In the genomic region with DNA sequence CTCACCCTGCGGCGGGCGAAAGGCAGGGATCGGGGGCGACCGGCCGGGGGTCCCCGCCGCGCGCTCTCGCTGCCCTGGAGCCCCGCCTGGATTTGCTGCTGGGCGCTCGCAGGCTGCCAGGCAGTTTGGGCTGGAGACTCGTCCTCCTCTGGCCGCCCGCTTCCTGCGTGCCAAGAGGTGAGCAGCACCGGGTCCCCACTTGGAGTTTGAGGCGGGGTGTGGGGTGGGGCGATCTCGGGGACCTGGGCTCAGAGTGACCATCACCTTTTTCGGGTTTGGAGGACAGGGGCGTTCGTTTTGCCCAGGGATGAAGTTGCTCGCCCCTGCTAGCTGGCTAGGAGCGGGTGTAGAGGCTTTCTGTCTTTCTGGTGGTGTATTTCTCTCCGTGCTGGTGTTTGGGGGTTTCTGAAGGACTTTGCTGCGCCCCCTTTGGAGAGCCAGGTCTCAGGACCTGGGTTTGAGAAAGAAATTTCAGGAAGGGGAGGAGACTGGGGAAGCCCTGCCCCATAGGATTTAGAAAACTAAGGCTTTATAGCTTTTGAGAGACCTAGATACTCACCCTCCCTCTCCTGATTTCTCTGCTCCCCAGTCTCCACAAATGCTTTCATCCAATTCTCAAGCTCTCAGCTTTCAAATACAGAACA, we compare ENCODE assay signal across 9 mouse cellular contexts. TPM values are rescaled to one million over a fixed set of nuclear protein-coding genes. Genes with fewer than 3 reads are reported as not detected.
A peak's percentile ranks its signal among the peaks of the same experiment; 100 is the strongest.
DNase-seq lines count a peak whose midpoint lies in the region; ATAC-seq and TF ChIP-seq lines count a peak whose summit lies in the region.
"Had no signal": no experiment of that assay in that cellular context is flagged by ENCODE, and none has a peak within 500 bp of the region (broad histone marks: within the 10 kb centered on the region; RNA-seq: fewer than 3 reads in every experiment).

No protein-coding gene starts in this region.

- no peak for DNase-seq in frontal cortex, postnatal 25 days (ENCODE audit: low spot score in 2 of 2)
- peak; percentile 3 for DNase-seq in thymus, adult 2 months
- DNase-seq in thymus, postnatal 10 days (ENCODE audit: low spot score in 2 of 2), result no peak
- DNase-seq in hindbrain, embryonic 11.5 days (ENCODE audit: low spot score), result peak; percentile 48
- DNase-seq in Muller cell, postnatal 12 days (ENCODE audit: inconsistent ontology term), result no peak
- no peak for DNase-seq in layer of hippocampus, postnatal 25 days (ENCODE audit: extremely low spot score in 1 of 2, low spot score in 1 of 2)

- peak overlapping the region; percentile 45 for H3K4me3 ChIP-seq in thymus, adult 2 months (ENCODE audit: control insufficient read depth, insufficient read depth, low read length)
- H3K4me3 ChIP-seq in hindbrain, embryonic 11.5 days (ENCODE audit: low read depth, low read length), result peak overlapping the region; percentile 55

- TF ChIP-seq POLR2A in thymus, adult 2 months (IDR thresholded peaks at IDR 0.05; ENCODE audit: control insufficient read depth, extremely low read depth, insufficient read depth, low read length, poor library complexity), result no peak

- no peaks in the 10 kb centered on the region for H3K9me3 ChIP-seq in hindbrain, embryonic 11.5 days (ENCODE audit: control insufficient read depth, low read length)
- H3K9me3 ChIP-seq: G1E had no signal

- no peaks in the 10 kb centered on the region for H3K36me3 ChIP-seq in thymus, adult 2 months (ENCODE audit: control insufficient read depth, insufficient read depth, low read length)
- H3K36me3 ChIP-seq in hindbrain, embryonic 11.5 days (ENCODE audit: control insufficient read depth, insufficient read depth, low read length), result no peaks in the 10 kb centered on the region
- H3K36me3 ChIP-seq: G1E had no signal

- no peaks in the 10 kb centered on the region; the same call in 1 of the 2 replicates for H3K27me3 ChIP-seq in thymus, adult 2 months (ENCODE audit: control insufficient read depth, insufficient read depth, low read length)
- no peaks in the 10 kb centered on the region for H3K27me3 ChIP-seq in hindbrain, embryonic 11.5 days (ENCODE audit: control insufficient read depth, insufficient read depth, low read length)

- H3K27ac ChIP-seq in thymus, adult 2 months (ENCODE audit: control insufficient read depth, insufficient read depth, low read length), result no peak overlapping the region
- peak overlapping the region; percentile 78 for H3K27ac ChIP-seq in hindbrain, embryonic 11.5 days (ENCODE audit: low read depth, low read length)

- 0 out of 2 replicates have a peak, but pooled peaks cover 2% of the 10 kb centered on the region for H3K4me1 ChIP-seq in thymus, adult 2 months (replicated peaks; ENCODE audit: control insufficient read depth, insufficient read depth, low read length)
- H3K4me1 ChIP-seq in hindbrain, embryonic 11.5 days (replicated peaks; ENCODE audit: control insufficient read depth, insufficient read depth, low read length), result no peaks in the 10 kb centered on the region

- 2% methylated on average over 30 of the region's 30 CpGs for WGBS in thymus, adult 2 months
- 1% methylated on average over 28 of the region's 30 CpGs for WGBS in hindbrain, embryonic 11.5 days

- TF ChIP-seq CTCF in thymus, adult 2 months (IDR thresholded peaks at IDR 0.05; ENCODE audit: borderline replicate concordance, control insufficient read depth, extremely low read depth, insufficient read depth, low read length, poor library complexity), result no peak

- peak overlapping the region; percentile 80 for H3K9ac ChIP-seq in hindbrain, embryonic 11.5 days (ENCODE audit: low read depth, low read length)

- peak; percentile 67 for ATAC-seq in frontal cortex, adult (ENCODE audit: low TSS enrichment)
- ATAC-seq in hindbrain, embryonic 11.5 days (ENCODE audit: low FRiP score), result peak; percentile 86
- ATAC-seq in megakaryocyte, adult 5-6 weeks (ENCODE audit: poor library complexity, severe bottlenecking), result peak; percentile 20; the same call in 1 of the 2 replicates

- peak overlapping the region; percentile 71 for H3K4me2 ChIP-seq in hindbrain, embryonic 11.5 days (replicated peaks; ENCODE audit: low read depth, low read length)

RNA-seq across cellular contexts. Expression of a gene that starts 0.5 kb away (rescaled TPM):
- polyA plus RNA-seq in thymus, adult 2 months (2012; rRNA removed), result 0.22 and 0.35 TPM in 2 replicates
- 10.1 and 12.4 TPM in 2 replicates for polyA plus RNA-seq in hindbrain, embryonic 11.5 days (2014; fragmentation: Nextera tagmentation; extraction: Ambion mirVana)
- total RNA-seq in megakaryocyte, adult 5-6 weeks (2015), result 0.62 and 0.89 TPM in 2 replicates
- total RNA-seq in megakaryocyte, adult 5-6 weeks (2017), result 0.61 and 1.8 TPM in 2 replicates
- total RNA-seq in layer of hippocampus, postnatal 25 days (2021), result 10 to 100 TPM; 19.3 to 20.8 TPM
- polyA plus RNA-seq: G1E had no signal

Comparison
In these comparisons a context has a peak if more than half of its experiments do, and no peak if none do; other contexts are left out.
1. DNase-seq: peak in thymus, adult 2 months (single experiment) and hindbrain, embryonic 11.5 days (single experiment); none in frontal cortex, postnatal 25 days (0 of 2), thymus, postnatal 10 days (0 of 2), Muller cell, postnatal 12 days (single experiment) and layer of hippocampus, postnatal 25 days (0 of 2).
2. ATAC-seq: peak in every context shown above with its lines; median percentile 86 in hindbrain, embryonic 11.5 days; 67 in frontal cortex, adult; 20 in megakaryocyte, adult 5-6 weeks.
3. RNA of a gene that starts 0.5 kb away (total RNA-seq): 19.3 to 20.8 TPM in layer of hippocampus, postnatal 25 days; 0.61 to 1.8 TPM in megakaryocyte, adult 5-6 weeks; every median in the first group is over 4 times any median in the second.